20 mouse cellular contexts compared by ENCODE assay signal in genomic region chr1:162865493-162865830, GRCm38 (mm10). TPM values are rescaled to one million over a fixed set of nuclear protein-coding genes. Genes with fewer than 3 reads are reported as not detected.
A peak's percentile ranks its signal among the peaks of the same experiment; 100 is the strongest.
DNase-seq lines count a peak whose midpoint lies in the region; ATAC-seq and TF ChIP-seq lines count a peak whose summit lies in the region.
"Had no signal": no experiment of that assay in that cellular context is flagged by ENCODE, and none has a peak within 500 bp of the region (broad histone marks: within the 10 kb centered on the region; RNA-seq: fewer than 3 reads in every experiment).

No protein-coding gene starts in this region.

- 25% methylated on average over 3 of the region's 3 CpGs for WGBS in heart, adult 2 months
- 12% methylated on average over 3 of the region's 3 CpGs for WGBS in liver, adult 2 months
- WGBS in liver, embryonic 11.5 days, result 61% methylated on average over 3 of the region's 3 CpGs
- 57% methylated on average over 3 of the region's 3 CpGs for WGBS in lung, postnatal 0 days

- peak overlapping the region; percentile 59 for H3K9ac ChIP-seq in heart, adult 2 months (ENCODE audit: low read depth, low read length)
- H3K9ac ChIP-seq in liver, adult 2 months (ENCODE audit: low read depth, low read length), result peak overlapping the region; percentile 90
- H3K9ac ChIP-seq in liver, embryonic 11.5 days (ENCODE audit: low read depth, low read length), result no peak overlapping the region
- no peak overlapping the region for H3K9ac ChIP-seq in lung, postnatal 0 days (replicated peaks; ENCODE audit: low read depth)
- H3K9ac ChIP-seq: embryonic facial prominence, embryonic 12.5 days; forebrain, embryonic 12.5 days; hindbrain, embryonic 13.5 days had no signal

- H3K79me2 ChIP-seq in heart, adult 2 months (replicated peaks; ENCODE audit: control insufficient read depth, insufficient read depth, low read length), result no peaks in the 10 kb centered on the region
- H3K79me2 ChIP-seq in liver, adult 2 months (ENCODE audit: control insufficient read depth, insufficient read depth, low read length), result peaks cover 3% of the 10 kb centered on the region; the same call in 1 of the 2 replicates

- TF ChIP-seq POLR2A in heart, adult 2 months (IDR thresholded peaks at IDR 0.05; ENCODE audit: insufficient read depth, low read depth, low read length), result no peak
- no peak for TF ChIP-seq POLR2A in liver, adult 2 months (IDR thresholded peaks at IDR 0.05; ENCODE audit: extremely low read depth, insufficient read depth, low read length)

- no peak for ATAC-seq in liver, embryonic 11.5 days (replicated peaks; ENCODE audit: low FRiP score)
- ATAC-seq in lung, postnatal 0 days, result no peak
- ATAC-seq: forebrain, embryonic 16.5 days; hindbrain, postnatal 0 days had no signal

- no peaks in the 10 kb centered on the region; the same call in 1 of the 2 replicates for H3K9me3 ChIP-seq in liver, embryonic 11.5 days (ENCODE audit: control insufficient read depth, low read length)
- no peaks in the 10 kb centered on the region for H3K9me3 ChIP-seq in lung, postnatal 0 days (ENCODE audit: low read length)
- H3K9me3 ChIP-seq: forebrain, embryonic 12.5 days had no signal

- H3K27ac ChIP-seq in heart, adult 2 months, result peak overlapping the region; percentile 94
- H3K27ac ChIP-seq in liver, adult 2 months (replicated peaks; ENCODE audit: insufficient read depth, low read depth, low read length), result peak overlapping the region; percentile 92
- H3K27ac ChIP-seq in liver, embryonic 11.5 days (ENCODE audit: low read depth, low read length), result no peak overlapping the region
- H3K27ac ChIP-seq in lung, postnatal 0 days (ENCODE audit: low read length), result peak overlapping the region; percentile 29
- H3K27ac ChIP-seq: forebrain, embryonic 12.5 days; hindbrain, embryonic 13.5 days; hindbrain, postnatal 0 days had no signal

- H3K27me3 ChIP-seq in heart, adult 2 months (ENCODE audit: control insufficient read depth, insufficient read depth, low read length), result no peaks in the 10 kb centered on the region
- H3K27me3 ChIP-seq in liver, adult 2 months (ENCODE audit: control insufficient read depth, insufficient read depth, low read length), result no peaks in the 10 kb centered on the region
- no peaks in the 10 kb centered on the region for H3K27me3 ChIP-seq in liver, embryonic 11.5 days (replicated peaks; ENCODE audit: control insufficient read depth, insufficient read depth, low read length)
- no peaks in the 10 kb centered on the region for H3K27me3 ChIP-seq in lung, postnatal 0 days (replicated peaks; ENCODE audit: insufficient read depth, low read length)
- H3K27me3 ChIP-seq: embryonic facial prominence, embryonic 12.5 days; forebrain, embryonic 12.5 days; hindbrain, embryonic 13.5 days had no signal

- no peak for TF ChIP-seq EP300 in heart, adult 2 months (IDR thresholded peaks at IDR 0.05; ENCODE audit: insufficient read depth, low read depth, low read length)
- TF ChIP-seq EP300 in lung, postnatal 0 days (IDR thresholded peaks at IDR 0.05), result no peak

- H3K4me3 ChIP-seq in heart, adult 2 months, result peak overlapping the region; percentile 60
- peak overlapping the region; percentile 97 for H3K4me3 ChIP-seq in liver, adult 2 months (ENCODE audit: insufficient read depth, low read depth, low read length)
- no peak overlapping the region for H3K4me3 ChIP-seq in liver, embryonic 11.5 days (ENCODE audit: low read depth, low read length)
- H3K4me3 ChIP-seq in lung, postnatal 0 days (ENCODE audit: low read depth, low read length), result peak overlapping the region; percentile 6
- H3K4me3 ChIP-seq: embryonic facial prominence, embryonic 12.5 days; forebrain, embryonic 12.5 days; hindbrain, embryonic 13.5 days had no signal

- H3K4me1 ChIP-seq in heart, adult 2 months (ENCODE audit: control insufficient read depth, insufficient read depth, low read length), result peaks cover 5% of the 10 kb centered on the region
- peaks cover 28% of the 10 kb centered on the region for H3K4me1 ChIP-seq in liver, adult 2 months (ENCODE audit: control insufficient read depth, insufficient read depth, low read length)
- H3K4me1 ChIP-seq in liver, embryonic 11.5 days (replicated peaks; ENCODE audit: control insufficient read depth, insufficient read depth, low read length), result peaks cover 6% of the 10 kb centered on the region; the same call in 1 of the 2 replicates
- H3K4me1 ChIP-seq in lung, postnatal 0 days (ENCODE audit: insufficient read depth, low read depth, low read length), result 0 out of 2 replicates have a peak, but pooled peaks cover 5% of the 10 kb centered on the region

- no peak overlapping the region for H3K4me2 ChIP-seq in liver, embryonic 11.5 days
- H3K4me2 ChIP-seq in lung, postnatal 0 days (replicated peaks; ENCODE audit: low read depth, low read length), result peak overlapping the region; percentile 35
- H3K4me2 ChIP-seq: embryonic facial prominence, embryonic 12.5 days; forebrain, embryonic 12.5 days; hindbrain, embryonic 13.5 days had no signal

- no peak for DNase-seq in heart, adult 2 months
- no peak for DNase-seq in heart, adult 18-20 months
- DNase-seq in liver, adult 2 months (ENCODE audit: extremely low read depth, low read depth, low spot score), result peak; percentile 73
- no peak for DNase-seq in liver, embryonic 11.5 days (ENCODE audit: low spot score)
- DNase-seq in lung, postnatal 0 days (ENCODE audit: low spot score), result no peak
- no peak for DNase-seq in lung, adult 18-20 months
- no peak for DNase-seq in left cerebral cortex, postnatal 14 days (ENCODE audit: low spot score in 2 of 2)
- DNase-seq: adrenal gland, postnatal 25 days; cerebellum, adult 2 months; cerebellum, postnatal 10 days; embryo, embryonic 11 days; gastrocnemius, postnatal 36 days had no signal

- H3K36me3 ChIP-seq in heart, adult 2 months (ENCODE audit: control insufficient read depth, insufficient read depth, low read length), result peaks cover 10% of the 10 kb centered on the region
- H3K36me3 ChIP-seq in liver, adult 2 months (ENCODE audit: control insufficient read depth, insufficient read depth, low read length), result no peaks in the 10 kb centered on the region
- H3K36me3 ChIP-seq in liver, embryonic 11.5 days (ENCODE audit: control insufficient read depth, insufficient read depth, low read length), result no peaks in the 10 kb centered on the region
- no peaks in the 10 kb centered on the region for H3K36me3 ChIP-seq in lung, postnatal 0 days (ENCODE audit: insufficient read depth, low read length)
- H3K36me3 ChIP-seq: embryonic facial prominence, embryonic 12.5 days; forebrain, embryonic 12.5 days; hindbrain, embryonic 13.5 days had no signal

- intact Hi-C loops in heart, adult 2 months (cut with DNase I), result loop anchor here (10.0 kb wide), 1 partner anchor 131 kb away; no protein-coding TSS in a partner anchor
- intact Hi-C loops in left cerebral cortex, postnatal 14 days (cut with DNase I), result no loop called here

- TF ChIP-seq CTCF in heart, adult 2 months (IDR thresholded peaks at IDR 0.05), result no peak
- TF ChIP-seq CTCF in liver, adult 2 months (IDR thresholded peaks at IDR 0.05; ENCODE audit: low read depth, low read length), result no peak
- no peak for TF ChIP-seq CTCF in lung, postnatal 0 days (IDR thresholded peaks at IDR 0.05)

RNA-seq across cellular contexts. Expression of gene Fmo1, which starts 0.9 kb away (rescaled TPM):
- total RNA-seq in heart, adult 2 months (2021), result 10 to 100 TPM; 33.4 to 33.6 TPM
- polyA plus RNA-seq in heart, adult 2 months (2012; rRNA removed), result 41.4 and 43.1 TPM in 2 replicates
- 10 to 100 TPM; 31.4 to 54.9 TPM for total RNA-seq in heart, adult 18-20 months (2021)
- total RNA-seq in liver, adult 2 months (2014; rRNA removed), result 187 and 242 TPM in 2 replicates
- 152 and 171 TPM in 2 replicates for polyA plus RNA-seq in liver, adult 2 months (2012; rRNA removed)
- 3.1 and 4.7 TPM in 2 replicates for polyA plus RNA-seq in liver, embryonic 11.5 days (2014; fragmentation: Nextera tagmentation; extraction: Ambion mirVana)
- polyA plus RNA-seq in lung, postnatal 0 days (2015; fragmentation: Nextera tagmentation; extraction: Ambion mirVana), result 86.4 and 103 TPM in 2 replicates
- total RNA-seq in left cerebral cortex, postnatal 14 days (2021), result 10 to 100 TPM; 21.1 to 22.2 TPM

RNA-seq across cellular contexts. Expression of gene Fmo2, which starts 33.1 kb away (rescaled TPM):
- total RNA-seq in heart, adult 2 months (2021), result 10 to 100 TPM; 35.5 to 52.9 TPM
- polyA plus RNA-seq in heart, adult 2 months (2012; rRNA removed), result 17.9 and 24.3 TPM in 2 replicates
- total RNA-seq in heart, adult 18-20 months (2021), result 10 to 100 TPM; 41.6 to 51.5 TPM
- total RNA-seq in liver, adult 2 months (2014; rRNA removed), result 49.1 and 52.6 TPM in 2 replicates
- polyA plus RNA-seq in liver, adult 2 months (2012; rRNA removed), result 7.8 and 10.4 TPM in 2 replicates
- not detected in 2 replicates for polyA plus RNA-seq in liver, embryonic 11.5 days (2014; fragmentation: Nextera tagmentation; extraction: Ambion mirVana)
- 266 and 286 TPM in 2 replicates for polyA plus RNA-seq in lung, postnatal 0 days (2015; fragmentation: Nextera tagmentation; extraction: Ambion mirVana)
- 1 to 10 TPM in 1 of 2 experiments, under 1 TPM in 1; 0.66 to 1.7 TPM for total RNA-seq in left cerebral cortex, postnatal 14 days (2021)
- total RNA-seq: common myeloid progenitor, adult 5-6 weeks; ES-E14; hematopoietic stem cell, adult 5-6 weeks had no signal
- polyA plus RNA-seq: forebrain, embryonic 12.5 days; forebrain, embryonic 16.5 days had no signal

RNA-seq across cellular contexts. Expression of gene Fmo4, which starts 51.7 kb away (rescaled TPM):
- under 1 TPM in 1 of 2 experiments, not detected in 1; 0.08 TPM for total RNA-seq in heart, adult 2 months (2021)
- 0.20 and 0.23 TPM in 2 replicates for polyA plus RNA-seq in heart, adult 2 months (2012; rRNA removed)
- total RNA-seq in heart, adult 18-20 months (2021), result not detected
- 14.4 and 16.2 TPM in 2 replicates for total RNA-seq in liver, adult 2 months (2014; rRNA removed)
- polyA plus RNA-seq in liver, adult 2 months (2012; rRNA removed), result 7.7 and 8.1 TPM in 2 replicates
- polyA plus RNA-seq in liver, embryonic 11.5 days (2014; fragmentation: Nextera tagmentation; extraction: Ambion mirVana), result 0.34 and 0.58 TPM in 2 replicates
- polyA plus RNA-seq in lung, postnatal 0 days (2015; fragmentation: Nextera tagmentation; extraction: Ambion mirVana), result 1.6 and 2.5 TPM in 2 replicates
- under 1 TPM; 0.13 to 0.19 TPM for total RNA-seq in left cerebral cortex, postnatal 14 days (2021)
- total RNA-seq: common myeloid progenitor, adult 5-6 weeks; ES-E14; hematopoietic stem cell, adult 5-6 weeks had no signal

Comparison
In these comparisons a context has a peak if more than half of its experiments do, and no peak if none do; other contexts are left out.
1. H3K9ac ChIP-seq: peak in heart, adult 2 months (single experiment) and liver, adult 2 months (single experiment); none in liver, embryonic 11.5 days (single experiment) and lung, postnatal 0 days (single experiment).
2. RNA of gene Fmo2, which starts 33.1 kb away (total RNA-seq): 35.5 to 52.9 TPM in heart, adult 2 months, 49.1 to 52.6 TPM in liver, adult 2 months and 41.6 to 51.5 TPM in heart, adult 18-20 months; 0.66 to 1.7 TPM in left cerebral cortex, postnatal 14 days; every median in the first group is over 10 times any median in the second.
3. RNA of gene Fmo4, which starts 51.7 kb away (total RNA-seq): 14.4 to 16.2 TPM in liver, adult 2 months; not detected in heart, adult 18-20 months, 0.13 to 0.19 TPM in left cerebral cortex, postnatal 14 days and 0.08 TPM in heart, adult 2 months; every median in the first group is over 10 times any median in the second.